Mouse (Mus musculus): ENCODE measurements around the gene Myl10. TPM values are rescaled to one million over a fixed set of nuclear protein-coding genes. Genes with fewer than 3 reads are reported as not detected.
"Not testable (repeated sequence)": the region's sequence is repeated elsewhere in the genome, so short reads cannot be mapped to it uniquely, and the experiment has no call there.

The Myl10 gene
- polyA plus RNA-seq, 1 experiment, result not detected

GRCm38 (mm10) chr5:136716696-136717572 lies 24.0 kb downstream of the Myl10 start:
- H3K4me3 ChIP-seq (replicated peaks; ENCODE audit: extremely low read depth, low read depth, low read length), result no peak overlapping the region
- DNase-seq, result no peak
- no peaks in the 10 kb centered on the region for H3K4me1 ChIP-seq (ENCODE audit: control insufficient read depth, insufficient read depth, low read length)
- no peak for TF ChIP-seq CTCF (IDR thresholded peaks at IDR 0.05; ENCODE audit: insufficient read depth, low read length)
- TF ChIP-seq POLR2A (IDR thresholded peaks at IDR 0.05; ENCODE audit: borderline replicate concordance, extremely low read depth, low read depth, low read length), result no peak
- WGBS, result 47% methylated on average over 10 of the region's 10 CpGs

GRCm38 (mm10) chr5:136717573-136717854 lies 24.6 kb downstream of the Myl10 start:
- Histone ChIP-seq H3K4me3 (replicated peaks; ENCODE audit: extremely low read depth, low read depth, low read length) (no peak overlapping the region), H3K4me1 (ENCODE audit: control insufficient read depth, insufficient read depth, low read length) (no peaks in the 10 kb centered on the region)
- no peak for TF ChIP-seq POLR2A (IDR thresholded peaks at IDR 0.05; ENCODE audit: borderline replicate concordance, extremely low read depth, low read depth, low read length)
- no peak for DNase-seq
- WGBS, result 86% methylated on average over 2 of the region's 2 CpGs

GRCm38 (mm10) chr5:136718656-136719055 lies 25.7 kb downstream of the Myl10 start:
- TF ChIP-seq CTCF (IDR thresholded peaks at IDR 0.05; ENCODE audit: insufficient read depth, low read length) (no peak), POLR2A (IDR thresholded peaks at IDR 0.05; ENCODE audit: borderline replicate concordance, extremely low read depth, low read depth, low read length) (no peak)
- 62% methylated on average over 8 of the region's 8 CpGs for WGBS
- no peak for DNase-seq
- Histone ChIP-seq H3K4me3 (replicated peaks; ENCODE audit: extremely low read depth, low read depth, low read length) (no peak overlapping the region), H3K4me1 (ENCODE audit: control insufficient read depth, insufficient read depth, low read length) (no peaks in the 10 kb centered on the region)

GRCm38 (mm10) chr5:136721596-136721995 lies 28.6 kb downstream of the Myl10 start:
- DNase-seq, result no peak
- TF ChIP-seq POLR2A (IDR thresholded peaks at IDR 0.05; ENCODE audit: borderline replicate concordance, extremely low read depth, low read depth, low read length), result no peak
- TF ChIP-seq CTCF (IDR thresholded peaks at IDR 0.05; ENCODE audit: insufficient read depth, low read length), result no peak
- Histone ChIP-seq H3K4me3 (replicated peaks; ENCODE audit: extremely low read depth, low read depth, low read length) (no peak overlapping the region), H3K4me1 (ENCODE audit: control insufficient read depth, insufficient read depth, low read length) (no peaks in the 10 kb centered on the region)
- 59% methylated on average over 5 of the region's 5 CpGs for WGBS

- not testable (repeated sequence) for DNase-seq; H3K4me1 ChIP-seq (ENCODE audit: control insufficient read depth, insufficient read depth, low read length); H3K4me3 ChIP-seq (replicated peaks; ENCODE audit: extremely low read depth, low read depth, low read length)
- 88% methylated on average over 5 of the region's 5 CpGs for WGBS
Observed at GRCm38 (mm10) chr5:136726271-136726670, 33.3 kb downstream of the Myl10 start.

- WGBS, result 47% methylated on average over 6 of the region's 6 CpGs
- no peak overlapping the region for H3K4me3 ChIP-seq (replicated peaks; ENCODE audit: extremely low read depth, low read depth, low read length)
- TF ChIP-seq POLR2A (IDR thresholded peaks at IDR 0.05; ENCODE audit: borderline replicate concordance, extremely low read depth, low read depth, low read length) (no peak), CTCF (IDR thresholded peaks at IDR 0.05; ENCODE audit: insufficient read depth, low read length) (no peak)
- DNase-seq, result no peak
- no peaks in the 10 kb centered on the region for H3K4me1 ChIP-seq (ENCODE audit: control insufficient read depth, insufficient read depth, low read length)
Observed at GRCm38 (mm10) chr5:136738918-136739317, 46.0 kb downstream of the Myl10 start.

GRCm38 (mm10) chr5:136746596-136746995 lies 53.6 kb downstream of the Myl10 start:
- WGBS, result 71% methylated on average over 9 of the region's 9 CpGs
- H3K4me3 ChIP-seq (replicated peaks; ENCODE audit: extremely low read depth, low read depth, low read length), result no peak overlapping the region
- no peak for DNase-seq
- H3K4me1 ChIP-seq (ENCODE audit: control insufficient read depth, insufficient read depth, low read length), result no peaks in the 10 kb centered on the region
- TF ChIP-seq CTCF (IDR thresholded peaks at IDR 0.05; ENCODE audit: insufficient read depth, low read length) (no peak), POLR2A (IDR thresholded peaks at IDR 0.05; ENCODE audit: borderline replicate concordance, extremely low read depth, low read depth, low read length) (no peak)

Other genes starting within 250 kb of the Myl10 start
- gene Cux1, start 125.7 kb upstream of the Myl10 start, polyA plus RNA-seq (2012; rRNA removed), result 45.9 and 46.6 TPM in 2 replicates
- 1.5 and 2.0 TPM in 2 replicates for gene Col26a1, start 190.1 kb downstream of the Myl10 start, polyA plus RNA-seq (2012; rRNA removed)
- 10.8 and 13.4 TPM in 2 replicates for gene Ift22, start 215.0 kb downstream of the Myl10 start, polyA plus RNA-seq (2012; rRNA removed)